Mouse (Mus musculus) liver, postnatal 0 days (tissue): ENCODE data around the gene Mettl14. TPM values are rescaled to one million over a fixed set of nuclear protein-coding genes. Genes with fewer than 3 reads are reported as not detected.

Experiments
- ATAC-seq: fragments of 200-750 bp; cut with Nextera tagmentation; 2 replicates; pipeline ENCODE4 v1.8.0; 2017; ENCODE audit warnings: mild to moderate bottlenecking, moderate library complexity
- DNase-seq: peaks from one replicate; pipeline ENCODE4 v3.0.0-alpha.2; 2016
- H3K27ac ChIP-seq: fragments of 300-500 bp; sonication (generic); 2 replicates; pipeline ENCODE4 v1.5.1; 2014; ENCODE audit warnings: antibody characterized with exemption, moderate library complexity, mild to moderate bottlenecking, low read depth
- H3K27me3 ChIP-seq: fragments of 300-500 bp; sonication (generic); 2 replicates; pipeline ENCODE4 v1.6.1; 2014; ENCODE audit warnings: low read length, control low read depth, mixed read lengths; ENCODE audit not compliant: insufficient read depth
- H3K36me3 ChIP-seq: fragments of 300-500 bp; sonication (generic); replicated peaks from 2 replicates; pipeline ENCODE4 v1.6.1; 2014; ENCODE audit warnings: mild to moderate bottlenecking, control low read depth, low read length, moderate library complexity, mixed read lengths; ENCODE audit not compliant: insufficient read depth
- H3K4me1 ChIP-seq: fragments of 300-500 bp; sonication (generic); 2 replicates; pipeline ENCODE4 v1.6.1; 2014; ENCODE audit warnings: antibody characterized with exemption, mild to moderate bottlenecking, control low read depth; ENCODE audit not compliant: insufficient read depth
- H3K4me2 ChIP-seq: fragments of 300-500 bp; sonication (generic); 2 replicates; pipeline ENCODE4 v1.6.1; 2014; ENCODE audit warnings: low read depth, mild to moderate bottlenecking, low read length, moderate library complexity, mixed read lengths
- H3K4me3 ChIP-seq: fragments of 300-500 bp; sonication (generic); 2 replicates; pipeline ENCODE4 v1.5.1; 2014; ENCODE audit warnings: low read depth, low read length
- H3K9ac ChIP-seq: fragments of 300-500 bp; sonication (generic); replicated peaks from 2 replicates; pipeline ENCODE4 v1.6.1; 2014; ENCODE audit warnings: mild to moderate bottlenecking, moderate library complexity
- H3K9me3 ChIP-seq: fragments of 300-500 bp; sonication (generic); 2 replicates; pipeline ENCODE4 v1.6.1; 2016; ENCODE audit warnings: mild to moderate bottlenecking, control low read depth, low read length, mixed read lengths
- CTCF ChIP-seq: sonication (generic); IDR thresholded peaks from 2 replicates; pipeline ENCODE4 v1.5.1; 2016; ENCODE audit warnings: antibody characterized with exemption, low read depth
- EP300 ChIP-seq: IDR thresholded peaks from 2 replicates; pipeline ENCODE4 v1.6.1; 2016; ENCODE audit warnings: antibody characterized with exemption, low read depth, mild to moderate bottlenecking
- whole genome bisulfite sequencing: fragments of 180-500 bp; shearing (Covaris S2); extraction: QIAGEN DNeasy Blood & Tissue Kit; methylation state at CpG from one replicate; pipeline ENCODE4 v1.1.7; 2014; ENCODE audit not compliant: insufficient replicate concordance; 5-methylcytosine and 5-hydroxymethylcytosine counted together
- polyA plus RNA-seq: library from polyadenylated mRNA; unstranded; fragments of >200 nt; fragmentation: Nextera tagmentation; extraction: Ambion mirVana; gene quantifications from 2 replicates; pipeline ENCODE4 v1.2.1, GENCODE M21; 2015

Gene Mettl14
- polyA plus RNA-seq, 1 experiment from 2014 or later: 5.3 TPM

DNA sequence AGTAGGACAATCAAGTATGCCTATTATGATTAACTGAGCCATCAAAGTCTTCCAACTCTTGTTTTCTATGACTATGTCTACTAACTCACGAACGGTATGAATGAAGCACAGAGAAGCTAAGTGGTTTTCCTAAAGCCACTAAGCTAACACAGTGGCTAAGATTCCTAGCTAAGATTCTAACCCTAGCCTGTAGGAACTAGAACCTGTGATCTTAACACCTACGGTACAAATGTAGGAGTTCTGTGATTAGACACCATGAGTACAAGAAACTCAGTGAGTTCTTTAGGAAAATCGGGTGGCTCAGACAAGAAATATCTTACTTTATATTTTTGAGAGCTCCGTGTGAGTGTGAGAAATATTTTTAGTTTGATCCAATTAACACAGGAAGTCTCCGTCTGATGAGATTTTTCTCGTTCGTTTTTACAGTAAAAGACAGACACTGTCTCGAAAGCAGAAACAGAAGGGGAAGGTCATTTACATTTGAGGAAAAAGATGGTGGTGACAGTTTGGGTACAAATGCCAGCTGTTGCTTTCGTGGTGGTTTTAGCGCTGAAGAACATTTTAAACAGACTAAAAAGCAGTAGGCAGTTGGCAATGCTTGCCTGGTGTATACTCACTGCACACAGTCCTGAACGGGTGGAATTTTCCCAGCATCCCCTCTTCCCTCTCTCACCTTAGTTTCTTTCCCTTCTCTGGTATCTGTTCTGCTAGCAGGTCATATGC is 37.7 kb downstream of the Mettl14 start:
- no peak overlapping the region for H3K4me3 ChIP-seq
- no peak overlapping the region for H3K27ac ChIP-seq
- no peak overlapping the region for H3K4me2 ChIP-seq
- H3K36me3 ChIP-seq: peaks cover 30% of the 10 kb centered on the region
- WGBS: 74% methylated on average over 12 of the region's 12 CpGs
- no peak overlapping the region for H3K9ac ChIP-seq
- TF ChIP-seq EP300 (no peak), CTCF (no peak)
- no peaks in the 10 kb centered on the region for H3K27me3 ChIP-seq
- H3K9me3 ChIP-seq: no peaks in the 10 kb centered on the region
- no peaks in the 10 kb centered on the region for H3K4me1 ChIP-seq
- no peak for DNase-seq
- ATAC-seq: no peak

- Histone ChIP-seq H3K9me3 (no peaks in the 10 kb centered on the region), H3K4me1 (no peaks in the 10 kb centered on the region), H3K4me3 (no peak overlapping the region), H3K9ac (no peak overlapping the region), H3K27ac (no peak overlapping the region), H3K27me3 (no peaks in the 10 kb centered on the region), H3K36me3 (peaks cover 18% of the 10 kb centered on the region), H3K4me2 (no peak overlapping the region)
- WGBS: 63% methylated on average over 6 of the region's 6 CpGs
- ATAC-seq (no peak), DNase-seq (no peak)
- TF ChIP-seq EP300 (no peak), CTCF (no peak)
Measured at GRCm38 (mm10) chr3:123343690-123344089, 42.2 kb downstream of the Mettl14 start.

DNA sequence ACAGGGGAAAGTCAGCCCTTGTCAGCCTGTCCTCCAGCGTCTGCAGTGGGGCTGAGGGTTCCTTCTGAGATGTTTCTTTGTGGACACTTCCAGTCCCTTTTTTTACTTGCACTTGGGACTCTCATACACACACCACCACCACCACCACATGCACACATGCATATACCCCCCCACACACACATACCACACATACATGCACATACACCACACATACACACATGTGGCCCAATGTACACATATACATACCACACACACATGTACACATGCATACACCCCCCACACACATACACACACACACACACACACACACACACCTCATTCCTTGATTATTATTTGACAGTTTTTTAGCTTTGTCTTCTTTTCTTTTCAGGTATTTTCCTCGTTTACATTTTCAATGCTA is 44.9 kb downstream of the Mettl14 start:
- H3K9me3 ChIP-seq: no peaks in the 10 kb centered on the region
- no peaks in the 10 kb centered on the region for H3K27me3 ChIP-seq
- no peak overlapping the region for H3K4me3 ChIP-seq
- H3K9ac ChIP-seq: no peak overlapping the region
- H3K4me2 ChIP-seq: no peak overlapping the region
- TF ChIP-seq CTCF: no peak
- no peak for TF ChIP-seq EP300
- 70% methylated on average over 2 of the region's 2 CpGs for whole genome bisulfite sequencing
- H3K4me1 ChIP-seq: no peaks in the 10 kb centered on the region
- no peak for DNase-seq
- no peak for ATAC-seq
- H3K36me3 ChIP-seq: peaks cover 28% of the 10 kb centered on the region
- H3K27ac ChIP-seq: no peak overlapping the region

GRCm38 (mm10) chr3:123338666-123339195 is 47.2 kb downstream of the Mettl14 start:
- H3K4me1 ChIP-seq: peaks cover 8% of the 10 kb centered on the region
- H3K36me3 ChIP-seq: peaks cover 19% of the 10 kb centered on the region
- H3K9ac ChIP-seq: no peak overlapping the region
- H3K4me2 ChIP-seq: no peak overlapping the region
- no peak overlapping the region for H3K27ac ChIP-seq
- H3K9me3 ChIP-seq: no peaks in the 10 kb centered on the region
- TF ChIP-seq CTCF (no peak), EP300 (no peak)
- WGBS: 55% methylated on average over 12 of the region's 12 CpGs
- DNase-seq (no peak), ATAC-seq (no peak)
- no peaks in the 10 kb centered on the region for H3K27me3 ChIP-seq
- H3K4me3 ChIP-seq: no peak overlapping the region

- H3K27me3 ChIP-seq: no peaks in the 10 kb centered on the region
- ATAC-seq (no peak), DNase-seq (no peak)
- TF ChIP-seq CTCF (no peak), EP300 (no peak)
- no peak overlapping the region for H3K4me3 ChIP-seq
- 79% methylated on average over 6 of the region's 6 CpGs for WGBS
- no peak overlapping the region for H3K27ac ChIP-seq
- H3K36me3 ChIP-seq: peaks cover 15% of the 10 kb centered on the region
- H3K9ac ChIP-seq: no peak overlapping the region
- H3K9me3 ChIP-seq: no peaks in the 10 kb centered on the region
- peaks cover 9% of the 10 kb centered on the region for H3K4me1 ChIP-seq
- H3K4me2 ChIP-seq: no peak overlapping the region
Measured at GRCm38 (mm10) chr3:123337853-123338252, 48.1 kb downstream of the Mettl14 start.

GRCm38 (mm10) chr3:123336951-123337350 is 49.0 kb downstream of the Mettl14 start:
- H3K4me3 ChIP-seq: no peak overlapping the region
- H3K9me3 ChIP-seq: no peaks in the 10 kb centered on the region
- ATAC-seq (no peak), DNase-seq (no peak)
- TF ChIP-seq CTCF: no peak
- TF ChIP-seq EP300: no peak
- H3K4me2 ChIP-seq: no peak overlapping the region
- H3K4me1 ChIP-seq: peaks cover 15% of the 10 kb centered on the region
- WGBS: 66% methylated on average over 5 of the region's 5 CpGs
- no peak overlapping the region for H3K9ac ChIP-seq
- H3K27ac ChIP-seq: no peak overlapping the region
- H3K27me3 ChIP-seq: no peaks in the 10 kb centered on the region
- peaks cover 15% of the 10 kb centered on the region for H3K36me3 ChIP-seq
